Mouse (Mus musculus): ENCODE results near the gene Apoe. TPM values are rescaled to one million over a fixed set of nuclear protein-coding genes. Genes with fewer than 3 reads are reported as not detected.

Gene Apoe
- 178 and 422 TPM in 2 replicates for polyA plus RNA-seq (2012; ENCODE audit: low replicate concordance)

DNA sequence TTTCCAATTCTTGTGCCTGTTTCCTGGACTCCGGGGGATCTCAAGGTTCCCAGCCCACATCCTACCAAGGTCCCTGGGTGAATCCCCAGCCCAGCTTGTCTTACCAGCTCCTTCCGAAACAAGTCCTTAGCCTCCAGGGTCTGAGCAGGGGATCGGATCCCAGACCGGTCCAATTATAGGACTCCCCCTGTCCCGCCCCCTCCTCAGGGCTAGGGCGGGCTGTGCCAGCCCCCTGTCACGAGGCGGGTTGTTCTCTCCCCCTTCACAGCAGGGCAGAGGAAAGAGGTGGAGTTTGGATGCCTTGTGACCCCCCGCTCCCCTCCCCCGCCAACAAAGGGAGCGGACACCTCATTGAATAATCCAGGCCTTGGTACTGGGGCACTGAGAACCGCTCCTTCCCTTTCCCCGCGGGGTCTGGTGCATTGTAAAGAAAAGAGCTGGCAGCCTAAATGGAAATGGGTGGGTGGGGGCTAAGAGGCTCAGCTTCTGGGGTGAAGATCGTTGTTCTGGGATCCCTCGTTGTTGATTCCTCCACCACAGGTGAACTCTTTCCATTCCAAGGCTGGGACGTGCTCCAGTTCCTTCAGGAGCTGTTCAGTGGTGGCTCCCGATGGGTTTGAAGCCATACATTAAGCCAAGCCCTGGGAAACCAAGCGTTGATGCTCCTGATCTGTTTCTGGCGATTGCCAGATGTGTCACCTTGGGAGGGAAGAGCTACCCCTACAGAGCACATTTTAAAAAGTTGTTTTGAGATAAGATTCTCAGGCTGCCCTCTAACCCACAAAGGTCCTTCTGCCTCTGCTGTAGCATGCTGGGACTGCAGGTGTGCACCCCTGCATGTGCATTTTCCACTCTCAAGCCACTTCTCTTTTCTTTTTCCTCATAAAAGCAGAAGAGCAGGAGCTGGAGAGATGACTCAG, at the start of gene Apoe:
Gene Apoe (minus strand): TSS at position 282 of the 920 bp plus-strand sequence.

DNA sequence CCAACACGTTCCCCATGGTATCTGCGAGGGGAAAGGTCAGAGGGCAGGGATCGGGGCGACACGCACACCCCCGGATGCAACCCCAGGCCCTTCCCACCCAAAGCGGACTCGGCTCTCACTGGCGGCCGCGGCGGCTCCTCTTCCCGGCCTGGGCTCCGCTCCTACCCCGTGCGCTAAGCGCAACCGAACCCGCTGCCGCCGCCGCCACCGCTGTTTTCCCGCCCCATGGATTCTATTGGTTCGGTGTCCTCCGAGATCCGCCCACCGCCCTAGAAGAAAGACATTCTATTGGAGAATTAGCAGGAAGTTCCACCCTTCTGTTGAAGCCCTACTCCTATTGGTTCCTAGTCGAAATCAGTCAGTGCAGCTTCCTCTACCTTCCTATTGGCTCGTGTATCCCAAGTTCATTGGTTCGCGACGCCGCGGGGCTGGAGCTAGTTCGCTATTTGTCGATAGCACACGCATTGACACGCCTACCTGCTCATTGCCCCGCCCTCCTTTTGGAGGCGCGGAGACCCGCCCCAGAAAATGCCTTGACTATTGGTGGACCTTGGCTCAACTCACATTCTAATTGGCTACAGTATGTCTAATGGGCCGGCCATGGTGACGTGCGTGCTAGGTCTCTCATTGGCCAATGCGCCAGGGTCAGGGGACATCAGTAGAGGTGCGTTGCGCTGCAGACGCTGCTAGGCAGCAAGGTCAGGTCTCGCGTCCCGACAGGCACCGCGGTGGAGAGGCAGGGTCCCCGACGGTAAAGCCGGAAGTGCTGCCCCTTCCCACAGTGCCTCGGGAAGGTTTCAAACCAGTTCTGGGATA, 16.5 kb upstream of the Apoe start, which contains the start of gene Tomm40:
Gene Tomm40 (minus strand): TSS at position 200 of the 816 bp plus-strand sequence.

DNA sequence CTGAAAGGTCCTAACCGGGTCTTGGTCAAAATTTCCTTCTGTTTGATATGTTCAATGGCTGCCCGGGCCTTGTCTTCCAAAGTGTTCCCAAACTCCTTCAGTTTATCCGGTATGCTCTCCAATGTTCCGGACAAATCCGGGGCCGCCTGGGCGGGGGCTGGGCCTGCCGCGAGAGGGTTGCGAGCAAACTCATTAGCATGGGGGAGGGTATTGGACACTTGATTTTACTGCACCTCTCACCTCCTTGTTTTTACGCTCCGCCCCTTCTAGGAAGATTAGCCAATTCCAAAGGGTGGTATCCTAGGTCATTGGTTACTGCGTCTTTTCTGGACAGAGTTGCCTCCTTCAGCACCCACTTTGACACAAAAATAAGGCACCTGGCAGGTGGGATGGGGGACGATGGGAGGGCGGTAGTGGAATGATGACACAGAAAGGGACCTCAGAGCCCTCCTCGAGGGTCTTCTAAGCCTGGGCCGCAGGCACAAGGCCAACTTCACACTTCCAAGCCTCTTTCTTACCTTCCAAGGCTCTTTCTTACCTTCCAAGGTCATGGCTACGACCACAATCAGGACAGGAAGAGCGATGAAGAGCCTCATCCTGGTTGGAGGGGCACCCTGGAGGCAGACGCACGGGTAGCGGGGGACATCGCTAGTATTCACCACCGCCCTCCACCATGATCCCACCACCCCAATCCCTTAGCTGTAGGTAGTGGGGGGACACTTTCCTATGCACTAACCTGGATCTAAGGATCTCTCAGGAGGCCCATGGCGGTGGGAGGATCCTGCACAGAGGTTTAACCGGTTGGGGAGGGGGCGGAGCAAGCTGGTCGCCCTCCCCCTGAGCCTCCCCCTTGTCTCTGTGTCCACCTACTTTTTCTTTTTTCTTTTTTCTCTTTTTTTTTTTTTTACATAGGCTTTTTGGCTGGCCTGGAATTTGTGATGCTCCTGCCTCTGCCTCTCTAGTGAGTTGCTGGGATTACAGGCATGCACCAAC, 6.8 kb downstream of the Apoe start, which contains the start of gene Apoc1:
Gene Apoc1 (minus strand): TSS at position 788 of the 993 bp plus-strand sequence.

DNA sequence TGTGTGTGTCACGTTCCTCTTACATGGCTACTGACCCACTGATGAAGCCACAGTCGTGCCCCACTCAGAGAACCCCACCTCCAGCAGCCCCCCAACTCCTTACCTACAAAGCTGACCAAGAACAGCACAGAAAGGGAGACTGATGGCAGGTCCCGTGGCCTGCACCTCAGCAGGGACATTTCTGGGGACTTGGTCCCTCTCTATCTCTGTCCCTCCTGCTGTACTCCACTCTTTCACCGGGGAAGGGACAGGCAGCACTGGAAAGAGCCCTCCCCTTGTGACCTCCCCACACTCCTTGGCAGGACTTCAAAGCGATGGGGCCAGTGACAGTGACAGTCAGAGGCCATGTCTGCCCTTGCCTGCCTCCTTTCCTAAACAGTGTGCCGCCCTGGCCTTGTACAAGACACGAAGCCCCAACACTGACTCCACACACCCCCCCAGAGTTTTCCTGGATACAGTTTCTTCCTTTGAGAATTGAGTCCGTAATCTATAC, 17.7 kb downstream of the Apoe start, which contains the start of the genes Gm44805 and Apoc4:
Gene Gm44805 (minus strand): TSS at position 222 of the 493 bp plus-strand sequence.
Gene Apoc4 (minus strand): TSS at position 278 of the 493 bp plus-strand sequence.

DNA sequence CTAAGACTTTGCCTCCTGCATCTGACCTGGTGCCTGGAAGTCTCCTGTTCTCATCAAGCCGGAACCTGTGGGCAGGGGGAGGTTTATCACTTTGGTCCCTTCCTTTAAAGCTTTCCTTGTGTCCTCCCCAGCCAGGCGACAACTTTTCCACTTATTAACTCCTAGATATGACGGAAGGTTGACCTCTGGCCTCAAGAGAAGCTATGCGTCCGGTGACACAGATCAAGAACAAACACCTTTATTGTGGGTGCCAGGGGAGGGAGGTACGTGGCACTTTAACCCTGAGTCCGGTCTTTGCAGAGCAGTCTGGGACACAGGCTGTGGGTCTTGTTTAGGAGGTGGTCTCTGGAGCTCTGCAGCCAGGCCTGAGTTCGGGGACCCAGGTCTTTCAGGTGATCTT, 21.1 kb downstream of the Apoe start, which contains the start of gene Apoc2:
Gene Apoc2 (minus strand): TSS at position 70 of the 400 bp plus-strand sequence.

DNA sequence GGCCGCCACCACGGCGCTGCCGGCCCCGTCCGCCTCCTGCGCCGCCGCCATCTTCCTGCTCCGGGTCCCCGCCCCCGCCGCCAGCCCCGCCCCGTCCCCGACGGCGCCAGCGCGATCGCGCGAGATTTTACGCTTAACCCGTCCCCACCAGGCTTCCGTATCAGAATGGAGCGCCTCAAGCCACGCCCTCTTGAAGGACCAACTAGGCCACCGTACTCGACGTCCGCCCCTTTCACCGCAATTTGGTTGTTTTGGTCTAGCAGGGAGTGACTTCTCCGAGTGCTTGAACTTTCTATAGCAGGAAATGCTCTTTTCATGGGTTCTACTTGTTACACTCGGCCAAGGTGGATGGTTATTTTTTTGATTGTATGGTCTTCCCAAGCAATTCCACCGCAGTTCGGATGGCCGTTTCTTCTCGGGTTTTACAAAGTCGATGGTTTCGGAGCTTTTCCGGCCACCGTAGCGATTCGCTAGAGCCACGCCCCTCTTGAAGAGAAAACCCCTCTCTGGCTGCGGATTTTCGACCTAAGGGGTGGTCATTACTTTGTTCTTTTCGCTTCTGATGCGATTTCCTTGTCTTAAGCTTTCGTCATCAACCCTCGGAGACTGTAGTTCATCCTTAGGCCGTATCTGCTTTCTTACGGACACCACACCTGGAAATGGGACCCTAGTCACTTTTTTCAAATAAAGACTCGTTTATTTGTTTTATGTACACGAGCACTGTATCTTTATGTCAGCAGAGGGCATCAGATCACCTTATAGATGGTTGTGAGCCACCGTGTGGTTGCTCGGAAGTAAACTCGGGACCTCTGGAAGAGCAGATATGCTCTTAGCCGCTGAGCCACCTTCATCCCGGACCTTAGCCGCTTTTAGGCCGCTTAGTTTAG, 33.8 kb downstream of the Apoe start, which contains the start of gene Clptm1:
Gene Clptm1 (minus strand): TSS at position 79 of the 887 bp plus-strand sequence.

Other genes starting within 250 kb of the Apoe start
- 18.3 and 53.5 TPM in 2 replicates for gene Mark4, start 240.4 kb downstream of the Apoe start, polyA plus RNA-seq (2012; ENCODE audit: low replicate concordance)
- 0.96 and 3.4 TPM in 2 replicates for gene Exoc3l2, start 235.9 kb downstream of the Apoe start, polyA plus RNA-seq (2012; ENCODE audit: low replicate concordance)
- gene Bloc1s3, start 190.8 kb downstream of the Apoe start, polyA plus RNA-seq (2012; ENCODE audit: low replicate concordance): 5.1 and 6.1 TPM in 2 replicates
- gene Trappc6a, start 190.8 kb downstream of the Apoe start, polyA plus RNA-seq (2012; ENCODE audit: low replicate concordance): 53.1 and 54.0 TPM in 2 replicates
- 0.13 and 0.14 TPM in 2 replicates for gene Nkpd1, start 181.3 kb downstream of the Apoe start, polyA plus RNA-seq (2012; ENCODE audit: low replicate concordance)
- gene Ppp1r37, start 136.1 kb downstream of the Apoe start, polyA plus RNA-seq (2012; ENCODE audit: low replicate concordance): 143 and 152 TPM in 2 replicates
- 10.0 and 11.1 TPM in 2 replicates for gene Zfp296, start 121.9 kb downstream of the Apoe start, polyA plus RNA-seq (2012; ENCODE audit: low replicate concordance)
- gene Gemin7, start 121.6 kb downstream of the Apoe start, polyA plus RNA-seq (2012; ENCODE audit: low replicate concordance): 22.7 and 43.0 TPM in 2 replicates
- 117 and 363 TPM in 2 replicates for gene Clasrp, start 94.7 kb downstream of the Apoe start, polyA plus RNA-seq (2012; ENCODE audit: low replicate concordance)
- gene Relb, start 69.8 kb downstream of the Apoe start, polyA plus RNA-seq (2012; ENCODE audit: low replicate concordance): 13.7 and 26.5 TPM in 2 replicates
- gene Clptm1, start 34.2 kb downstream of the Apoe start, polyA plus RNA-seq (2012; ENCODE audit: low replicate concordance): 187 and 280 TPM in 2 replicates
- not detected in 2 replicates for gene Apoc2, start 21.2 kb downstream of the Apoe start, polyA plus RNA-seq (2012; ENCODE audit: low replicate concordance)
- not detected in 2 replicates for gene Gm44805, start 17.8 kb downstream of the Apoe start, polyA plus RNA-seq (2012; ENCODE audit: low replicate concordance)
- gene Apoc4, start 17.7 kb downstream of the Apoe start, polyA plus RNA-seq (2012; ENCODE audit: low replicate concordance): not detected in 2 replicates
- gene Apoc1, start 6.5 kb downstream of the Apoe start, polyA plus RNA-seq (2012; ENCODE audit: low replicate concordance): 0.99 TPM in 1 of 2 replicates, not detected in the other
- gene Tomm40, start 16.2 kb upstream of the Apoe start, polyA plus RNA-seq (2012; ENCODE audit: low replicate concordance): 213 and 277 TPM in 2 replicates
- 4.9 and 6.0 TPM in 2 replicates for gene Nectin2, start 51.3 kb upstream of the Apoe start, polyA plus RNA-seq (2012; ENCODE audit: low replicate concordance)
- gene Bcam, start 71.8 kb upstream of the Apoe start, polyA plus RNA-seq (2012; ENCODE audit: low replicate concordance): 6.0 and 6.9 TPM in 2 replicates
- gene Cblc, start 97.6 kb upstream of the Apoe start, polyA plus RNA-seq (2012; ENCODE audit: low replicate concordance): 0.51 TPM in 1 of 2 replicates, not detected in the other
- 67.9 and 83.4 TPM in 2 replicates for gene Bcl3, start 123.6 kb upstream of the Apoe start, polyA plus RNA-seq (2012; ENCODE audit: low replicate concordance)
- gene Gm19345, start 152.8 kb upstream of the Apoe start, polyA plus RNA-seq (2012; ENCODE audit: low replicate concordance): not detected in 2 replicates
- gene Ceacam16, start 162.1 kb upstream of the Apoe start, polyA plus RNA-seq (2012; ENCODE audit: low replicate concordance): 3.5 and 10.5 TPM in 2 replicates
- not detected in 2 replicates for gene Ceacam19, start 188.8 kb upstream of the Apoe start, polyA plus RNA-seq (2012; ENCODE audit: low replicate concordance)
- gene Pvr, start 222.0 kb upstream of the Apoe start, polyA plus RNA-seq (2012; ENCODE audit: low replicate concordance): 0.60 and 0.87 TPM in 2 replicates

Data from leukemia stem cell, adult 10-12 weeks (primary cell).